In genomic region chr8:81768313-81768675, GRCm38 (mm10) we compare ENCODE assay signal across 8 mouse cellular contexts.
A peak's percentile ranks its signal among the peaks of the same experiment; 100 is the strongest.
DNase-seq lines count a peak whose midpoint lies in the region; ATAC-seq and TF ChIP-seq lines count a peak whose summit lies in the region.

No protein-coding gene starts in this region.

- H3K27ac ChIP-seq in bone marrow macrophage, adult 2 months (ENCODE audit: insufficient read depth, low read depth, low read length): peak overlapping the region; percentile 75
- 0 out of 2 replicates have a peak overlapping the region, but pooled peaks have one; percentile 73 for H3K27ac ChIP-seq in kidney, postnatal 0 days
- no peak overlapping the region for H3K27ac ChIP-seq in midbrain, embryonic 15.5 days

- peak; percentile 67 for DNase-seq in kidney, postnatal 0 days (ENCODE audit: low spot score)
- no peak for DNase-seq in left cerebral cortex, postnatal 4 days
- no peak for DNase-seq in layer of hippocampus, adult 18-20 months (ENCODE audit: low spot score in 2 of 2)
- DNase-seq in right cerebral cortex, adult 18-20 months: no peak

- intact Hi-C loops in left cerebral cortex, postnatal 4 days (cut with DNase I): loop anchor here (5.0 kb wide), 1 partner anchor 259 kb away; no protein-coding TSS in a partner anchor

- no peak overlapping the region for H3K9ac ChIP-seq in kidney, postnatal 0 days (ENCODE audit: low read depth, low read length)
- no peak overlapping the region for H3K9ac ChIP-seq in midbrain, embryonic 15.5 days

- H3K36me3 ChIP-seq in erythroblast, embryonic 14.5 days (ENCODE audit: control insufficient read depth): no peaks in the 10 kb centered on the region
- H3K36me3 ChIP-seq in kidney, postnatal 0 days (ENCODE audit: insufficient read depth, low read length): no peaks in the 10 kb centered on the region
- H3K36me3 ChIP-seq in midbrain, embryonic 15.5 days (replicated peaks): no peaks in the 10 kb centered on the region

- H3K27me3 ChIP-seq in erythroblast, embryonic 14.5 days (ENCODE audit: control insufficient read depth): no peaks in the 10 kb centered on the region
- no peaks in the 10 kb centered on the region for H3K27me3 ChIP-seq in kidney, postnatal 0 days (ENCODE audit: insufficient read depth, low read length)
- no peaks in the 10 kb centered on the region for H3K27me3 ChIP-seq in midbrain, embryonic 15.5 days (replicated peaks)

- 52% methylated on average over 2 of the region's 2 CpGs for WGBS in kidney, postnatal 0 days
- 44% methylated on average over 2 of the region's 2 CpGs for WGBS in midbrain, embryonic 15.5 days

- peaks cover 48% of the 10 kb centered on the region for H3K4me1 ChIP-seq in erythroblast, embryonic 14.5 days (ENCODE audit: control insufficient read depth)
- peaks cover 19% of the 10 kb centered on the region for H3K4me1 ChIP-seq in bone marrow macrophage, adult 2 months (ENCODE audit: control insufficient read depth, insufficient read depth, low read length)
- H3K4me1 ChIP-seq in kidney, postnatal 0 days (replicated peaks; ENCODE audit: insufficient read depth, low read length): no peaks in the 10 kb centered on the region
- peaks cover 7% of the 10 kb centered on the region; the same call in 1 of the 2 replicates for H3K4me1 ChIP-seq in midbrain, embryonic 15.5 days

- peak overlapping the region; percentile 49 for H3K4me2 ChIP-seq in kidney, postnatal 0 days (ENCODE audit: low read length)
- 0 out of 2 replicates have a peak overlapping the region, but pooled peaks have one; percentile 12 for H3K4me2 ChIP-seq in midbrain, embryonic 15.5 days

- H3K9me3 ChIP-seq in erythroblast, embryonic 14.5 days (ENCODE audit: control insufficient read depth, low read length): no peaks in the 10 kb centered on the region
- H3K9me3 ChIP-seq in kidney, postnatal 0 days (replicated peaks; ENCODE audit: low read length): no peaks in the 10 kb centered on the region
- H3K9me3 ChIP-seq in midbrain, embryonic 15.5 days: no peaks in the 10 kb centered on the region

- no peak for ATAC-seq in erythroblast, adult 5-6 weeks (replicated peaks; ENCODE audit: low FRiP score, poor library complexity, severe bottlenecking)
- no peak for ATAC-seq in kidney, postnatal 0 days (replicated peaks; ENCODE audit: low FRiP score, low read depth)
- no peak for ATAC-seq in midbrain, embryonic 15.5 days (replicated peaks)

- H3K4me3 ChIP-seq in erythroblast, embryonic 14.5 days (replicated peaks): peak overlapping the region; percentile 55
- H3K4me3 ChIP-seq in bone marrow macrophage, adult 2 months (ENCODE audit: insufficient read depth, low read length): peak overlapping the region; percentile 57
- peak overlapping the region; percentile 22 for H3K4me3 ChIP-seq in kidney, postnatal 0 days (replicated peaks; ENCODE audit: low read depth, low read length)
- H3K4me3 ChIP-seq in midbrain, embryonic 15.5 days: no peak overlapping the region

- TF ChIP-seq POLR2A in bone marrow macrophage, adult 2 months (IDR thresholded peaks at IDR 0.05; ENCODE audit: borderline replicate concordance, low read depth, low read length): no peak

- TF ChIP-seq CTCF in bone marrow macrophage, adult 2 months (IDR thresholded peaks at IDR 0.05; ENCODE audit: low read depth, low read length): no peak
- TF ChIP-seq CTCF in kidney, postnatal 0 days (IDR thresholded peaks at IDR 0.05; ENCODE audit: low read depth): no peak
